Mouse (Mus musculus) erythroid progenitor cell, adult 5-6 weeks (primary cell): ENCODE data around the gene Dhx16. TPM values are rescaled to one million over a fixed set of nuclear protein-coding genes. Genes with fewer than 3 reads are reported as not detected.

Source experiments
- ATAC-seq: replicated peaks from 2 replicates; pipeline ENCODE4 v1.8.0; 2016; ENCODE audit warnings: moderate number of reproducible peaks, mild to moderate bottlenecking, moderate TSS enrichment, inconsistent platforms; ENCODE audit not compliant: poor library complexity, low FRiP score, severe bottlenecking
- total RNA-seq, 2 experiments: library from RNA; stranded (forward) in 1 of 2; stranded (reverse) in 1 of 2; fragments of 150-400 nt in 1 of 2; fragments of 186-747, 209-891 nt in 1 of 2; gene quantifications; 2 replicates each; pipeline versions ENCODE4 v1.2.3 to v1.2.4; 2015 to 2017; ENCODE audit warnings: low replicate concordance in 2 of 2

Dhx16 gene
- total RNA-seq, 2 experiments from 2014 or later, result 73.1 to 139 TPM

DNA sequence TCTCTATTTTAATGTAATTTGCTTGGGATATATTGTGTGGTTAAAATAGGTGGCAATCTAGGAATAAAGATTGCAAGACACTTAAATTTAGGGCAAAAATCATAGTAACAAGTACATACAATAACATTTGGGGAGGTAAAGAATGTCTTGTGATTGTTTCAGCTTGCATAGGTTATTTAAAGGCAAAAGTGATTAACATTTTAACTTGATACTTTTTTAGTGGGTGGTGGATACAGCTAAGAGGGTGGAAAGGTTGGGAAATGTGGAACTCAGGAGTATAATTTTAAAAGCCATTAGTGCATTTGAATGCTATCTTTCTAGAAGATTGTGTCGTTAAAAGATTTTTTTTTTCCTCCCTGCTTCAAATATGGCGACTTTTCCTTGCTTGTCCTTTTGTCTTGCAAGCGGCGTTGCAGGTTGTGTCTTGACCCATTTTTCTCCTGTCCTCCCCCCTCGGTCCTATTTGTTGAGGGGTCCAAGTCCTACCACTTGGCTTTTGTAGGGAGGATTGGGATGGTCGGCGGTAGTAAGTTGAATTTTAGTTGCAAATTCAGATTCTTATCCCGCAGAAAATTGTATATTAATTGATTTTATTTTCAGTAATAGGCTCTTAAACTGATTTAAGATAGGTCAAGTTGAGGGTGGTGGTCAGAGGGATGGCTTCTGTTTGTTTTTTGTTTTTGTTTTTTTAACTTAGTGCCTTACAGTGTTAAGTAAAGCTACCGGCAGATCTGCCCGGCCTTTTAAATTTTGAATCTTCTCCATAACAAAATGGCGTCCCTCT is 38.8 kb downstream of the Dhx16 start:
- ATAC-seq, result no peak

DNA sequence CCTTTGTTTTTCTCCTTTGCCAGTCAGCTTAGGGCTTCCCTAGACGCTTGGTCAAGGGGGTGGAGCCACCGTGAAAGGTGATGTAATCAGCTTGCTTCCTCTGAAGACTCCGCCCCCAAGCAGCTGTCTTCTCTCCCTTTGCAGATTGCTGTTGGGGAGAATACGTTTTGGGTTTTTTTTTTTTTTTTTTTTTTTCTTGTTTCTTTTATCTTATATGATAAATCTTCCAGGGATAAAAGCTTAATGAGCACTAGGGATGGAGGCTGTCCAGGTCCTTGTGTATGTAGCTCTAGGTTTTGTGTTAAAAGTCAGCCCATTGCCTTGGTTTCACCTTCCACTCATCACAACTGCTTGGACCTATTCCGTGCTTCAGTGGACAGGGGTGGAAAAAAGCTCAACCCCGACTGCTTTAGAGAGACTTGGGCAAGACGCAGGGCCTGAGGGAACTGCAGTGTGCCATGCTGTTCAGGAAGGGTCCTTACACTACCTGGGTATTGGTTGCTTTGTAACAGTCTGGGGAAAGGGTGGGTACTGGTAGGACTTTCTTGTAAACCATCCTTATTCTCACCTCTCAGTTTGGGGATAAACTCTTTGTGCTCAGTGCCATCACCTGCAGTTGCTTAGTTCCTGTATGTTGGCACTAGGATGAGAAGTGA is 39.6 kb downstream of the Dhx16 start:
- peak; percentile 62 for ATAC-seq

DNA sequence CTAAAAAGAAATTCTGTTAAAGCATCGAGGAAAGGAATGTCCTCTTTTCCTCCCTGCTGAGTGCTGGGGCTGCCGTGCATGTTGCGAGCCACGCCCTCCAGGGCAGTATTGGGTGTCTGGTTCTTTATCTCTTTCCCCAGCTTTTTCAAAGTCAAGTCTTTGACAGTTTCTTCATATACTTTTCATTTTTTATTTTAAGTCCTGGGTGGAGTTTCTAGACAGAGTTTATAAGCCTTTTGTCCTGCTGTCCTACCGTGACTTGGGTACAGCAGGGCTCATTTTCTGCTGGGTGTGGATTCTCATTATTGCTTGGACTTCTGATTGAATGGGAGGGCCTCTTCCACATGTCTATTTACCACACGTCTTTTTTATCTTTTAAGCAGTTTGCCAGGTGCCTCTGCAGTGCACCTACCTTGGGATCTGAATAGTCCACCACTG is 40.3 kb downstream of the Dhx16 start:
- ATAC-seq, result peak; percentile 48

DNA sequence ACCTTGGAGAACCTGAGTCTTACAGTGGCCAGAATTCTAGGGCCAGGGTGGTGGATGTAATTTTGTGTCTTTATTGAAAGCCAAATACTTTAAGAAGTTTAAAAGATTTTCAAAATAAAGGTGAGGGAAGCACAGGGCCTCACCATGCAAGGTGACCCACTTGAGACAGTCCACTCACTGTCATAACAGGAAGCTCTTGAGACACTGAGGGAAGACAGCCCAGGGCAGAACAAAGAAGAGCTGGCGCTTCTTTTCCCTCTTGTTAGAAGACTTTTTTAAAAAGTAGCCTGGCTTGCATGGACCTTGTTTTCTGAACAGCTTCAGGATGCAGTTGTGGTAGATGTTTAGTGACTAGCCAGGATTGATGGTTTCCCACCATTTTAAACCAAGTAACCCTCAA is 40.8 kb downstream of the Dhx16 start:
- no peak for ATAC-seq

DNA sequence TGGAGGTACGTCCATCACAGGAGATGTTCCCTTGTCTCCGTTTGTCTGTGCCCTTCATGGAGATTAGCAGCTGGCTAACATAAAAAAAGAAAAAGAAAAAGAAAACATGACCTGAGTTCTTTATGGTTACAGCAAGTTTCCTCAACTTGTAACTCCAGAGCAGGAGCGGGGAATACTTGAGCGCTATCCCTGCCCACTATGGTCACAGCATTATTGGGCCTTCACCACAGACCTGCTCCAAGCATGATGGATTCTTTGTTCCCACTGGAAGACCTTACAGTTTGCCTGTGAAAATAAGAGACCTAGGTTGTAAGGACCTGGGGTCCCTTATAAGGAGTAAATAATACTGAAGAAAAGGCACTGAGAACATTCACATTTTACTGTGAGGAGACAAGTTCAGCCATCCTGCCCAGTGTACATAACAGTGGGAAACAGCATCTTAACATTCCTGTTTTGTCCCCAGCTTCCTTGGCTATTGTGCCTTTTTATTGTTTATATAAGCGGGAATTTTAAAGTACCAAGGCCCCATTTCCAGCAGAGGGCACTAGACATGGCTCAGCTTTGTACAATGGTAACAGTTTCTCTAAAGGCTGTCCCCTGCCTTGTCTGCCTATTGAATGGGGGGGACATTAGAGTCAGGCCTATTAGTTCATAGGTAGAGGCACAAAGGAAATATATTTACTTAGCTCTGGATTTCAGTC is 41.4 kb downstream of the Dhx16 start:
- ATAC-seq, result no peak

DNA sequence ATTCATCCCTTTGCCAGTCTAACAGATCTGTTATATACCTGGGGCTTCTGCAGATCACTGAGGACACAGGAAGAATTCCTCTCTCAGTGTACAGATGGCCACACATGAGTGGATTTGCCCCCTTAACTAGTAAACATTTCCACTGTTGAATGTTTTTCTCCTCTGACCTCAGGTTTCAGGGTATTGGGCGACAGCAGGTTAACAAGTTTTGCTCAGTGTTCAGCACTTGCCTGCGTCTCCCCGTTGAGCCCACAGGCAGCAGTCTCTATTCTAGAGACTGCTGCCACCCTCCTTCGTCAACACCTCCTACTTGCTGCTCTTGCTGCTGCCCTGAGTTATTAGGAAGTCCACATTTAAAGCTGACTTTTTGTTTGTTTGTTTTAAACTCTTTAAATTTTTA is 42.1 kb downstream of the Dhx16 start:
- no peak for ATAC-seq

DNA sequence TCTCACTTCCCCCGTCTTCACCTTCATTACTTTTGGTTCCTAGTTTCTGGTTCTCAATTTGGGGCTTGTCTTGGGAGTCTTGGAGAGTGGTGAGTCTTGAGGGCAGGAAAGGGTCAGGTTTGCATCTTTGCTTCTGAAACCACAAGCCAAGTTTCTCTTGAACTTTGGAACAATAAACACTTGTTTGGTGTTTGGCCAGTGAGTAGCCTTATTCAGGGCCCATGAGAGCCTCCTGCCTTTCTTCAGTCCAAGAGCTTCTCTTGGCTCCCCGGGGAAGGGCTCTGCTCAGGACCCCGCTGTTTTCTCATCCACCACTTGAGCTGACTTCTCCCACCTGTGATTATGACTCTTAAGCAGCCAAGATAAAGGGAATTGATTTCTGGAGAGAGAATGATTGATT is 42.9 kb downstream of the Dhx16 start:
- ATAC-seq, result no peak

DNA sequence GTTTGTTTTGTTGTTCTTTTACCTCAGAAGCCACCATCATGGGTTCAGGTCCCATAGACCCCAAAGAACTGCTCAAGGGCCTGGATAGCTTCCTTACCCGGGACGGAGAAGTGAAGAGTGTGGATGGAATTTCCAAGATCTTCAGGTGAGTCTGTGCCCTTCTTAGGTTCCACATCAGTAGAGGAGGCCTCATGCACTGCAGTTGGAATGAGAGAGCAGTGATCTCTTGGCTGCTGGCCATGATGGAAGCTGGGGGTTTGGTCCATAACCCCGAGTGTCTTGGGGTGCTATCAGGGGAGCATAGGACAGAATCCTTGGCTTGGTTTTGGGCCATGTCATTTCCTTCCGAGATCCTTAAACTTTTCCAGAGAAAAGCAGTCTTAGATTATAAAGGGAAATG is 43.7 kb downstream of the Dhx16 start:
- no peak for ATAC-seq

DNA sequence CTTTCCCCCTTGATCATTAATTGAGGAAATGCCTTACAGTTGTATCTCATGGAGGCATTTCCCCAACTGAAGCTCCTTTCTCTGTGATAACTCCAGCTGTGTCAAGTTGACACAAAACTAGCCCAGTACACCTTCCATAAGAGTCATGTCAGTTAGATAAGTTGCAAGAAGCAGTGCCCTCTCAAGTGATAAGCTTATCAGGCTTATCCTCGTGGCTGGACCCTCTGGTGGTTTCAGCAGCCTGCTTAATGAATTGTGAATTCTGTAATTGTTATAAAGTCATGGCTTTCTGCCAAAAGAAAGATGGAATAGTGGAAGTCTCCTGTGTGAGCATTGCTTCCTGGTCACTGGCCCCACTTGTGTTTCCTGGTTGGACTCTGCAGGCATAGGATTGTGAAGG is 47.9 kb downstream of the Dhx16 start:
- peak; percentile 40; the same call in 1 of the 2 replicates for ATAC-seq

DNA sequence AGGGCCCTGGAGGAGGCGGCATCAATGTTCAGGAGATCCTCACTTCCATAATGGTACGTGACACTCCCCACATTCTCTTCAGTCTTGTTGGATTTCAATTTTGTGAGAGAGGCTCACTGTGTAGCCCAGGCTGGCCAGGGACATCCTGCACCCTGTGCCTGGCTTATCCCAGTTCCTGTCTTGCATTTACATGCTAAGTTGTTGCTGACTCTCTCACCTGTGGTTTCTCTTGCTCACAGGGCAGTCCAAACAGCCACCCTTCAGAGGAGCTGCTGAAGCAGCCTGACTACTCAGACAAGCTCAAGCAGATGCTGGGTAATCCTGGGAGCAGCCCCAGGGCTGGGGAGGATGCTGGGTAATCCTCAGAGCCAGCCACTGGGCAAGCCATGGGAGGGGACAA is 49.9 kb downstream of the Dhx16 start:
- no peak for ATAC-seq

DNA sequence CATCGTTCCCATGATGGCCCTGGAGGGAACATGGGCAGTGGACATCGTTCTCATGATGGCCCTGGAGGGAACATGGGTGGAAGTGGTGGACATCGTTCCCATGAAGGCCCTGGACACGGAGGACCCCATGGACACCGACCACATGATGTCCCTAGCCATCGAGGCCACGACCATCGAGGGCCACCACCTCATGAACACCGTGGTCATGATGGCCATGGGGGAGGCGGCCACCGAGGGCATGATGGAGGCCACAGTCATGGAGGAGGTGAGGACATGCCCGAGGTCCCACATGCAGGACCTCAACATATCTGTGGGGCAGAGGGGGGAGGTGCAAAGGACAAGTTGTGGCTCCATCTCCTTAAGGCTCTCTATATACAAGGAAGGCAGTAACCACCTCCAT is 51.0 kb downstream of the Dhx16 start:
- no peak for ATAC-seq

DNA sequence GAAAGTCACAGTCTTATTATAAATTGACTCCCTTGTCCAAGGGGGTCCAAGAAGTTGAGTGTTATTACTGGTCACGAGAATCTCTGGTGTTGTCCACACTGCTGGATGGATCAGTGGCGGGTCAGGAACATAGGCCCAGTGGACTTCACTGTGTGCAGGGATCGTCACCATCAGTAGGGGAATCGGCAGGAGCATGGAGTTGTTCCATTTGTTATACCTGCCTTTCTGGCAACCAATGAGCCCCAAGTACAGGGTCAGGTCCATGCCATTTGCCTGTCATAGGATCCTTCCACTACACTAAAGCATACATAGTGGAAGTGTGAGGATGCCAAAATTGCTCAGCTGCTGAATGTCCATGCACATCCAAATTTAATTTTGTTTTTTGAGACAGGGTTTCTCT is 53.0 kb downstream of the Dhx16 start:
- no peak for ATAC-seq

DNA sequence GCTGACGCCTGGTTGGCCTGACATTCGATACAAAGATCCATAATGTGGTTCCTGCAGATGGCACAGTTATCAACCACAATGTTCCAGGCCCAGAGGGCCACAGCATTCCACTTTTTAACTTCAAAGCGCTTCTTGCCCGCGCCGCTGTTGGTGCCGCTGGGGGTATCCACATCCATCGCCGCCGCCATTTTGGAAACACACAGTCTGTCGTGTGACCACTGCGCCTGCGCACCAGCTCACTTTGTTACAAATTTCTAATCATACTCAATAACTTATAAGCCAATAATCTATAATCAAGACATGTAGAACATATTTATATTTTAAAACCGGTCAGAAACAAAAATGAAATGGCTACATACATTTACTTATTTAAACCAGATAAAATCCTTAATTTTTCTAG is 56.1 kb downstream of the Dhx16 start:
- ATAC-seq, result peak; percentile 95

DNA sequence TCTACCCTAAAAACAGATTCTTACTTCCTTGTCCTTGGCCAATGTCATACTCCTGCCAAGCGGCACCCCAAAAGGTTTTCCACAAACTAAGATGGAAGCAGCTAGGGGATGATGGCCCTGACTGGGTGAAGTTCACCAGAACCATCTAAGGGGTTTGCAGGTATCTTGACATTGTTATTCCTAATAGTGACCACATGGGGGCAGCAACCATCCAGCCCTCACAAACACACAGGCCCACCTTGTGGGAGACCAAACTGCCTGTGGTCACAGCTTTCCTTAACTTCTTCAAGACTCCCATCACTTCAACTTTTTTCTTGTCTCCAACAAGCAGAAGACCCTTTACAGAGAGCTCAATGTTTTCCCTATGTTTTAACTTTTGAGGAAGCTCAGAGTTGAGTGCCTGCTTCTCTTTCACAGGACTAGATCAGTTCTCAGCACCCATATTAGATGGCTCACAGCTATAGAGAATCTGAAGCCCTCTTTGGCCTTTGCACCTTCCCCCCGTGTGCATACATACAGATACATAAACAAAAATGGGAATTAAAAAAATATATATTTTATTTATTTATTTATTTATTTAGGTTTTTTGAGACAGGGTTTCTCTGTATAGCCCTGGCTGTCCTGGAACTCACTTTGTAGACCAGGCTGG is 58.2 kb downstream of the Dhx16 start:
- ATAC-seq, result peak; percentile 96

DNA sequence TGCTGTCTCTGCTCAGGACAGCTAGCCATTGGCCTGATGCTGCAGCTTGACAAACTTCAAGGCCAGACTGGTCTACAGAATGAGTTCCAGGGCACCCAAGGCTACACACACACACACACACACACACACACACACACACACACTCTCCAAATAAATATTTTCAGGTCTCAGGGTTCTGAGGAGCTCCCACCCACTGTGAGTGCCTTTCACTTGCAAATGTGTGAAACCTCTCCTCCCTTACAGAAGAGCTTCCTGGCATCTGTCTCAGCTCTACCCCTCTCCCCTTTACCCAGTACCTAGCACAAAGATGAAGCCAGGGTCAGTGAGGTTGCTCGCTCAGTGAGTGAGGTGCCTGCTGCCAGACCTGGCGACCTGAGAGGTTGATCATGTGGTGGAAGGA is 59.5 kb downstream of the Dhx16 start:
- ATAC-seq, result no peak

DNA sequence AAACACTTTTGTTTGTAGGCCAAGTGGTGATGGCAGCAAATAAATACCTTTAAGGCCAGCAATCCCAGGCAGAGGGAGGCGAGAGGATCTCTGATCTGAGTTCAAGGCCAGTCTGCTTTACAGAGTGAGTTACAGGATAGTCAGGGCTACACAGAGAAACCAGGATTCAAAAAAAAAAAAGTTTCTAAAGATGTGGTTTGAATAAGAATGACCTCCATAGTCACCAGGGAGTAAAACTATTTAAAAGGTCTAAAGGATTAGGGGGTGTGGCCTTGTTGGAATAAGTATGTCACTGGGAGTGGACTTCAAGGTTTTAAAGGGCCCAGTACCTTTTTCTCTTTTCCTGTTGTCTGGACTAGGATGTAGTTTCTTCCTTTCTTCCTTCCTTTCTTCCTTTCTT is 60.3 kb downstream of the Dhx16 start:
- ATAC-seq, result no peak

Other genes with a start within 250 kb of the Dhx16 start
- not detected in 2 replicates for gene Mucl3, start 236.1 kb upstream of the Dhx16 start, total RNA-seq (2015; ENCODE audit: low replicate concordance)
- gene Mucl3, start 236.1 kb upstream of the Dhx16 start, total RNA-seq (2017; ENCODE audit: low replicate concordance), result not detected in 2 replicates
- gene Vars2, start 212.2 kb upstream of the Dhx16 start, total RNA-seq (2015; ENCODE audit: low replicate concordance), result 2.5 TPM in 1 of 2 replicates, not detected in the other
- gene Vars2, start 212.2 kb upstream of the Dhx16 start, total RNA-seq (2017; ENCODE audit: low replicate concordance), result 0.23 and 0.77 TPM in 2 replicates
- 1.1 and 2.5 TPM in 2 replicates for gene Gtf2h4, start 206.1 kb upstream of the Dhx16 start, total RNA-seq (2015; ENCODE audit: low replicate concordance)
- gene Gtf2h4, start 206.1 kb upstream of the Dhx16 start, total RNA-seq (2017; ENCODE audit: low replicate concordance), result 3.6 and 6.3 TPM in 2 replicates
- not detected in 2 replicates for gene Ddr1, start 175.2 kb upstream of the Dhx16 start, total RNA-seq (2015; ENCODE audit: low replicate concordance)
- gene Ddr1, start 175.2 kb upstream of the Dhx16 start, total RNA-seq (2017; ENCODE audit: low replicate concordance), result 0.26 TPM in 1 of 2 replicates, not detected in the other
- gene Ier3, start 58.1 kb upstream of the Dhx16 start, total RNA-seq (2015; ENCODE audit: low replicate concordance), result 3.8 and 10.5 TPM in 2 replicates
- gene Ier3, start 58.1 kb upstream of the Dhx16 start, total RNA-seq (2017; ENCODE audit: low replicate concordance), result 0.51 and 4.0 TPM in 2 replicates
- gene Flot1, start 56.6 kb upstream of the Dhx16 start, total RNA-seq (2015; ENCODE audit: low replicate concordance), result 19.3 and 32.8 TPM in 2 replicates
- 14.6 and 29.1 TPM in 2 replicates for gene Flot1, start 56.6 kb upstream of the Dhx16 start, total RNA-seq (2017; ENCODE audit: low replicate concordance)
- 663 and 669 TPM in 2 replicates for gene Tubb5, start 41.5 kb upstream of the Dhx16 start, total RNA-seq (2015; ENCODE audit: low replicate concordance)
- 760 and 914 TPM in 2 replicates for gene Tubb5, start 41.5 kb upstream of the Dhx16 start, total RNA-seq (2017; ENCODE audit: low replicate concordance)
- gene Mdc1, start 38.3 kb upstream of the Dhx16 start, total RNA-seq (2015; ENCODE audit: low replicate concordance), result 117 and 147 TPM in 2 replicates
- 31.0 and 57.1 TPM in 2 replicates for gene Mdc1, start 38.3 kb upstream of the Dhx16 start, total RNA-seq (2017; ENCODE audit: low replicate concordance)
- 32.8 and 36.0 TPM in 2 replicates for gene Nrm, start 18.5 kb upstream of the Dhx16 start, total RNA-seq (2015; ENCODE audit: low replicate concordance)
- gene Nrm, start 18.5 kb upstream of the Dhx16 start, total RNA-seq (2017; ENCODE audit: low replicate concordance), result 19.1 and 35.8 TPM in 2 replicates
- gene Ppp1r18, start 14.2 kb upstream of the Dhx16 start, total RNA-seq (2015; ENCODE audit: low replicate concordance), result 32.8 and 37.7 TPM in 2 replicates
- 7.2 and 10.2 TPM in 2 replicates for gene Ppp1r18, start 14.2 kb upstream of the Dhx16 start, total RNA-seq (2017; ENCODE audit: low replicate concordance)
- 37.7 and 68.5 TPM in 2 replicates for gene 2310061I04Rik, start 17.6 kb downstream of the Dhx16 start, total RNA-seq (2015; ENCODE audit: low replicate concordance)
- gene 2310061I04Rik, start 17.6 kb downstream of the Dhx16 start, total RNA-seq (2017; ENCODE audit: low replicate concordance), result 2.9 and 3.7 TPM in 2 replicates
- gene Atat1, start 30.3 kb downstream of the Dhx16 start, total RNA-seq (2015; ENCODE audit: low replicate concordance), result 7.6 and 26.0 TPM in 2 replicates
- gene Atat1, start 30.3 kb downstream of the Dhx16 start, total RNA-seq (2017; ENCODE audit: low replicate concordance), result 3.0 and 4.0 TPM in 2 replicates
- 16.9 and 18.0 TPM in 2 replicates for gene Mrps18b, start 36.6 kb downstream of the Dhx16 start, total RNA-seq (2015; ENCODE audit: low replicate concordance)
- 13.5 and 50.5 TPM in 2 replicates for gene Mrps18b, start 36.6 kb downstream of the Dhx16 start, total RNA-seq (2017; ENCODE audit: low replicate concordance)
- gene Ppp1r10, start 36.6 kb downstream of the Dhx16 start, total RNA-seq (2015; ENCODE audit: low replicate concordance), result 53.7 and 90.1 TPM in 2 replicates
- gene Ppp1r10, start 36.6 kb downstream of the Dhx16 start, total RNA-seq (2017; ENCODE audit: low replicate concordance), result 67.5 and 87.5 TPM in 2 replicates
- 26.3 and 36.9 TPM in 2 replicates for gene Abcf1, start 89.9 kb downstream of the Dhx16 start, total RNA-seq (2015; ENCODE audit: low replicate concordance)
- gene Abcf1, start 89.9 kb downstream of the Dhx16 start, total RNA-seq (2017; ENCODE audit: low replicate concordance), result 120 and 139 TPM in 2 replicates
- 1.3 and 4.3 TPM in 2 replicates for gene Gnl1, start 100.0 kb downstream of the Dhx16 start, total RNA-seq (2015; ENCODE audit: low replicate concordance)
- gene Gnl1, start 100.0 kb downstream of the Dhx16 start, total RNA-seq (2017; ENCODE audit: low replicate concordance), result 3.3 and 4.9 TPM in 2 replicates
- gene Prr3, start 100.4 kb downstream of the Dhx16 start, total RNA-seq (2015; ENCODE audit: low replicate concordance), result 5.4 and 6.5 TPM in 2 replicates
- 4.6 TPM in 1 of 2 replicates, not detected in the other for gene Prr3, start 100.4 kb downstream of the Dhx16 start, total RNA-seq (2017; ENCODE audit: low replicate concordance)
- gene H2-T24, start 140.7 kb downstream of the Dhx16 start, total RNA-seq (2015; ENCODE audit: low replicate concordance), result 84.3 and 115 TPM in 2 replicates
- 293 and 328 TPM in 2 replicates for gene H2-T24, start 140.7 kb downstream of the Dhx16 start, total RNA-seq (2017; ENCODE audit: low replicate concordance)
- gene H2-T23, start 153.0 kb downstream of the Dhx16 start, total RNA-seq (2015; ENCODE audit: low replicate concordance), result 109 and 146 TPM in 2 replicates
- 93.4 and 104 TPM in 2 replicates for gene H2-T23, start 153.0 kb downstream of the Dhx16 start, total RNA-seq (2017; ENCODE audit: low replicate concordance)
- 19.1 and 19.7 TPM in 2 replicates for gene H2-T22, start 162.9 kb downstream of the Dhx16 start, total RNA-seq (2015; ENCODE audit: low replicate concordance)
- gene H2-T22, start 162.9 kb downstream of the Dhx16 start, total RNA-seq (2017; ENCODE audit: low replicate concordance), result 5.5 and 16.4 TPM in 2 replicates
- gene Gm6034, start 163.1 kb downstream of the Dhx16 start, total RNA-seq (2015; ENCODE audit: low replicate concordance), result not detected in 2 replicates
- gene Gm6034, start 163.1 kb downstream of the Dhx16 start, total RNA-seq (2017; ENCODE audit: low replicate concordance), result not detected in 2 replicates
- not detected in 2 replicates for gene Gm11127, start 178.6 kb downstream of the Dhx16 start, total RNA-seq (2015; ENCODE audit: low replicate concordance)
- 0.39 TPM in 1 of 2 replicates, not detected in the other for gene Gm11127, start 178.6 kb downstream of the Dhx16 start, total RNA-seq (2017; ENCODE audit: low replicate concordance)
- gene Gm19684, start 241.9 kb downstream of the Dhx16 start, total RNA-seq (2015; ENCODE audit: low replicate concordance), result not detected in 2 replicates
- gene Gm19684, start 241.9 kb downstream of the Dhx16 start, total RNA-seq (2017; ENCODE audit: low replicate concordance), result not detected in 2 replicates
- not detected in 2 replicates for gene Gm7030, start 249.6 kb downstream of the Dhx16 start, total RNA-seq (2015; ENCODE audit: low replicate concordance)
- gene Gm7030, start 249.6 kb downstream of the Dhx16 start, total RNA-seq (2017; ENCODE audit: low replicate concordance), result not detected in 2 replicates